Mouse (Mus musculus) embryonic facial prominence, embryonic 11.5 days (tissue): ENCODE data around the gene Nacc1. TPM values are rescaled to one million over a fixed set of nuclear protein-coding genes. Genes with fewer than 3 reads are reported as not detected.
A peak's percentile ranks its signal among the peaks of the same experiment; 100 is the strongest.
"Not testable (repeated sequence)": the region's sequence is repeated elsewhere in the genome, so short reads cannot be mapped to it uniquely, and the experiment has no call there.

Experiments used
- ATAC-seq: fragments of 200-750 bp; cut with Nextera tagmentation; replicated peaks from 2 replicates; pipeline ENCODE4 v1.8.0; 2017; ENCODE audit warnings: low read depth; ENCODE audit not compliant: insufficient number of reproducible peaks, low FRiP score, low TSS enrichment
- DNase-seq: peaks from one replicate; pipeline ENCODE4 v3.0.0-alpha.2; 2015; ENCODE audit warnings: low spot score
- H3K27ac ChIP-seq: fragments of 300-500 bp; sonication (generic); replicated peaks from 2 replicates; pipeline ENCODE4 v1.5.1; 2014; ENCODE audit warnings: mild to moderate bottlenecking, low read depth, low read length, control low read depth
- H3K27me3 ChIP-seq: fragments of 300-500 bp; sonication (generic); 2 replicates; pipeline ENCODE4 v1.6.1; 2014; ENCODE audit warnings: mild to moderate bottlenecking, low read length, moderate library complexity, mixed read lengths; ENCODE audit not compliant: control insufficient read depth, insufficient read depth
- H3K36me3 ChIP-seq: fragments of 300-500 bp; sonication (generic); replicated peaks from 2 replicates; pipeline ENCODE4 v1.6.1; 2014; ENCODE audit warnings: low read depth, mild to moderate bottlenecking, low read length, moderate library complexity, mixed read lengths; ENCODE audit not compliant: control insufficient read depth, insufficient read depth
- H3K4me1 ChIP-seq: fragments of 300-500 bp; sonication (generic); 2 replicates; pipeline ENCODE4 v1.6.1; 2014; ENCODE audit warnings: low read length, mixed read lengths; ENCODE audit not compliant: control insufficient read depth, insufficient read depth
- H3K4me2 ChIP-seq: fragments of 300-500 bp; sonication (generic); 2 replicates; pipeline ENCODE4 v1.6.1; 2014; ENCODE audit warnings: low read depth, mild to moderate bottlenecking, control low read depth, low read length, moderate library complexity
- H3K4me3 ChIP-seq: fragments of 300-500 bp; sonication (generic); 2 replicates; pipeline ENCODE4 v1.5.1; 2014; ENCODE audit warnings: low read depth, low read length, control low read depth
- H3K9ac ChIP-seq: fragments of 300-500 bp; sonication (generic); replicated peaks from 2 replicates; pipeline ENCODE4 v1.6.1; 2014; ENCODE audit warnings: mild to moderate bottlenecking, control low read depth, low read length
- H3K9me3 ChIP-seq: fragments of 300-500 bp; sonication (generic); replicated peaks from 2 replicates; pipeline ENCODE4 v1.6.1; 2016; ENCODE audit warnings: mild to moderate bottlenecking, low read length, inconsistent platforms, mixed read lengths; ENCODE audit not compliant: control insufficient read depth
- WGBS: fragments of 180-500 bp; shearing (Covaris S2); extraction: QIAGEN DNeasy Blood & Tissue Kit; methylation state at CpG from one replicate; pipeline ENCODE4 v1.1.7; 2014; 5-methylcytosine and 5-hydroxymethylcytosine counted together
- polyA plus RNA-seq: library from polyadenylated mRNA; unstranded; fragments of >200 nt; fragmentation: Nextera tagmentation; extraction: Ambion mirVana; gene quantifications from 2 replicates; pipeline ENCODE4 v1.2.1, GENCODE M21; 2014

Nacc1 gene
- polyA plus RNA-seq, 1 experiment from 2014 or later = 21.0 TPM

DNA sequence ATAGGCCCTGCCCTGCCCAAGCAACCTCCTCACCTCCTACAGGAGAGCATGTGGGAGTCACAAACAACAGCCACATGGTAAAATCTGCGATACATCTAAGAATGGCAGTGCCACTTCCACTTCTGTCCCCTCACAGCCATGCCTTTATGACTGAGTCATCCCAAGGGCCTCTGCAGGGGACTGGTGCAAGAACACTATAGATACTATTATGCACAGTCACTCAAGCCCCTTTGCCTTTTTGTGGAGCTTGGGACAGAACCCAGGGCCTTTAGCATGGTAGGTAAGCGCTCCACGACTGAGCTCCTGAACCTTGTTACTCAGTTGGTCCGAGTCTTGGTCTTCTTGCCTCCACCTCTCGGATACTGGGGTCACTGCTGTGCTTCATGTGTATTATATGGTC is 10.4 kb downstream of the Nacc1 start:
- DNase-seq (no peak), ATAC-seq (no peak)
- 94% methylated on average over 5 of the region's 5 CpGs for WGBS
- H3K4me3 ChIP-seq = no peak overlapping the region
- H3K4me2 ChIP-seq = no peak overlapping the region
- H3K27me3 ChIP-seq = no peaks in the 10 kb centered on the region
- no peaks in the 10 kb centered on the region for H3K9me3 ChIP-seq
- H3K9ac ChIP-seq = no peak overlapping the region
- H3K4me1 ChIP-seq = no peaks in the 10 kb centered on the region
- no peak overlapping the region for H3K27ac ChIP-seq
- peaks cover 3% of the 10 kb centered on the region for H3K36me3 ChIP-seq

GRCm38 (mm10) chr8:84670295-84671006 is 17.2 kb downstream of the Nacc1 start:
- not testable (repeated sequence) for H3K27ac ChIP-seq, DNase-seq, H3K9ac ChIP-seq, H3K4me1 ChIP-seq, H3K4me2 ChIP-seq, ATAC-seq, H3K4me3 ChIP-seq, H3K36me3 ChIP-seq, H3K27me3 ChIP-seq, H3K9me3 ChIP-seq
- WGBS = 88% methylated on average over 5 of the region's 5 CpGs

- Histone ChIP-seq H3K9ac (no peak overlapping the region), H3K27me3 (no peaks in the 10 kb centered on the region), H3K36me3 (no peaks in the 10 kb centered on the region; the same call in 1 of the 2 replicates), H3K27ac (no peak overlapping the region), H3K9me3 (no peaks in the 10 kb centered on the region), H3K4me3 (no peak overlapping the region), H3K4me2 (no peak overlapping the region), H3K4me1 (no peaks in the 10 kb centered on the region)
- no peak for DNase-seq
- 88% methylated on average over 6 of the region's 6 CpGs for WGBS
- no peak for ATAC-seq
Measured at GRCm38 (mm10) chr8:84668731-84669485, 18.8 kb downstream of the Nacc1 start.

DNA sequence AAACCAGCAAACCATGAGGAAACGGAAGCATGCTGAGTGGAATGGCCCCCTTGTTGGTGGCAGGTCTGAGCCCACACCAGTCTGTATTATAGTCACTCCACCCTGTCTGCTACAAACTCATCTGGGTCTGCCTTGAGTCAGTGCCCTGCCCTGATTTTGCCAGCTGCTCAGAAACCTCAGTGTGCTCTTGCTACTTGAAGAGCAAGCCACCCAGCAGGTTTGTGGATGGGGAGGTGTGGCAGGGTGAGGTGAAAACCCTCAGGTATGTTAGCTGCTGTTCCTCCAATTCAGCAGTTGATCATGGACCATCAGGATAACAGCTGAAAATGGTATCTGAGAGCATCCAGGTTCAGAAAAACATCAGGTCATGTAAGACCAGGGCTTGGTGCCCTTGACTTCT is 19.6 kb downstream of the Nacc1 start:
- 90% methylated on average over 1 of the region's 1 CpGs for WGBS
- Histone ChIP-seq H3K4me3 (no peak overlapping the region), H3K27me3 (no peaks in the 10 kb centered on the region), H3K27ac (no peak overlapping the region), H3K4me2 (no peak overlapping the region), H3K4me1 (no peaks in the 10 kb centered on the region), H3K9ac (no peak overlapping the region), H3K36me3 (no peaks in the 10 kb centered on the region; the same call in 1 of the 2 replicates), H3K9me3 (no peaks in the 10 kb centered on the region)
- no peak for DNase-seq
- ATAC-seq = no peak

- Histone ChIP-seq H3K27me3 (no peaks in the 10 kb centered on the region), H3K4me3 (peak overlapping the region; percentile 97), H3K9me3 (no peaks in the 10 kb centered on the region), H3K36me3 (no peaks in the 10 kb centered on the region; the same call in 1 of the 2 replicates), H3K4me2 (peak overlapping the region; percentile 85), H3K4me1 (no peaks in the 10 kb centered on the region; the same call in 1 of the 2 replicates), H3K27ac (peak overlapping the region; percentile 80), H3K9ac (peak overlapping the region; percentile 88)
- WGBS = 1% methylated on average over 14 of the region's 14 CpGs
- ATAC-seq (no peak), DNase-seq (peak; percentile 53)
Measured at GRCm38 (mm10) chr8:84665385-84665893, 22.2 kb downstream of the Nacc1 start.

DNA sequence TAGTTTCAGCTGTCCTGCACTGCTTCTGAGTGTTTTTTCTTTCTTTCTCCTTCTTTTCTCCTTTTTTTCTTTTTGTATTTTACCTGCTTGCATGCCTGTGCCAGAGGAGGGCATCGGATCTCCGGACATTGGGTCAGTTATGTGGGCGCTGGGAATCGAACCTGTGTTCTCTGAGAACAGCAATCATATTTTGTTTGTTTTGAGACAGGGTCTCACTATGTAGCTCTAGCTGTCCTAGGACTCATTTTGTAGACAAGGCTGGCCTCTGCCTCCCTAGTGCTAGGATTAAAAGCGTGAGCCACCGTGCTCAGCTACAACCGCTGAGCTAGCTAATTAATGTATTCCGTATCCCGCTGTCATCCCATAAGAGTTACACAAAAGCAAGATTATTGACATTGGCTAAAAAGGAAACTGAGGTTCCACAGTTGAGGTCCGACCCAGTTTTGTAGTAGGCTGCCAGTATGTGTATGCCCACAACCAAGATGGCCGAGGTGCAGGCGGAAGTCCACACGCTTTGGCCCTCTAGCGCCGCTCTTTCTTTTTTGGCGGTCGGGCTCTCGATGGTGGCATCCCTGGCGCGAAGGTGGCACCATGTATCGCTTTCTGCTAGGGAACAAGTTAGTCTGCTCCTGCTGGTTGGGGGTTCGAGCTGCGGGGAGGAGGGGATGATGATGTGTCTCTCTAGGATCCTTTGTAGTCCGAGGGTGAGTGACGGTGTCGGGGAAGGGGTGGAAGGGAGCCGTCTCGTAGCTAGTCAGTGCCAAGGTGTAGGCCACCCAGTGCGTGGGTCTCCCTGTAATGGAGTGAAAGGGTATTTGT is 22.9 kb downstream of the Nacc1 start:
- Histone ChIP-seq H3K4me3 (peak overlapping the region; percentile 97), H3K36me3 (no peaks in the 10 kb centered on the region; the same call in 1 of the 2 replicates), H3K9me3 (no peaks in the 10 kb centered on the region), H3K27me3 (no peaks in the 10 kb centered on the region), H3K4me2 (peak overlapping the region; percentile 85), H3K27ac (peak overlapping the region; percentile 80), H3K9ac (peak overlapping the region; percentile 88), H3K4me1 (no peaks in the 10 kb centered on the region; the same call in 1 of the 2 replicates)
- under 1% methylated on average over 29 of the region's 29 CpGs for WGBS
- DNase-seq (peak; percentile 84), ATAC-seq (peak; percentile 15; the same call in 1 of the 2 replicates)

GRCm38 (mm10) chr8:84663483-84664327 is 24.0 kb downstream of the Nacc1 start:
- peak overlapping the region; percentile 85 for H3K4me2 ChIP-seq
- H3K9ac ChIP-seq = peak overlapping the region; percentile 88
- peak overlapping the region; percentile 80 for H3K27ac ChIP-seq
- ATAC-seq (peak; percentile 73), DNase-seq (peak; percentile 99)
- no peaks in the 10 kb centered on the region; the same call in 1 of the 2 replicates for H3K4me1 ChIP-seq
- WGBS = 2% methylated on average over 43 of the region's 43 CpGs
- H3K9me3 ChIP-seq = no peaks in the 10 kb centered on the region
- H3K36me3 ChIP-seq = no peaks in the 10 kb centered on the region; the same call in 1 of the 2 replicates
- H3K4me3 ChIP-seq = peak overlapping the region; percentile 97
- no peaks in the 10 kb centered on the region for H3K27me3 ChIP-seq
